Mouse (Mus musculus) cortical plate, adult 2 months (tissue): ENCODE results near the gene Sfta2. TPM values are rescaled to one million over a fixed set of nuclear protein-coding genes. Genes with fewer than 3 reads are reported as not detected.

Experiments used
- H3K27ac ChIP-seq: fragments of 200-500 bp; 2 replicates; pipeline ENCODE4 v1.5.1; 2012; ENCODE audit warnings: low read length, control low read depth, inconsistent platforms; ENCODE audit not compliant: insufficient read depth
- H3K4me1 ChIP-seq: fragments of 200-500 bp; 2 replicates; pipeline ENCODE4 v1.6.1; 2011; ENCODE audit warnings: low read length; ENCODE audit not compliant: control insufficient read depth, insufficient read depth
- H3K4me3 ChIP-seq: fragments of 200-500 bp; 2 replicates; pipeline ENCODE4 v1.5.1; 2011; ENCODE audit warnings: mild to moderate bottlenecking, low read length, control low read depth; ENCODE audit not compliant: insufficient read depth
- CTCF ChIP-seq: fragments of 200-500 bp; IDR thresholded peaks from 2 replicates; pipeline ENCODE4 v1.5.1; 2011; ENCODE audit warnings: mild to moderate bottlenecking, control low read depth, low read length; ENCODE audit not compliant: insufficient read depth; ENCODE audit errors: extremely low read depth
- POLR2A ChIP-seq: fragments of 200-500 bp; IDR thresholded peaks from 2 replicates; pipeline ENCODE4 v1.6.1; 2011; ENCODE audit warnings: mild to moderate bottlenecking, low read length, control low read depth; ENCODE audit not compliant: insufficient read depth; ENCODE audit errors: extremely low read depth
- polyA plus RNA-seq: library from polyadenylated mRNA; depleted of rRNA; stranded (reverse); fragments of >200 nt; gene quantifications from 2 replicates; pipeline ENCODE4 v1.2.3, GENCODE M21; 2012

Gene Sfta2
- polyA plus RNA-seq, 1 experiment: not detected

DNA sequence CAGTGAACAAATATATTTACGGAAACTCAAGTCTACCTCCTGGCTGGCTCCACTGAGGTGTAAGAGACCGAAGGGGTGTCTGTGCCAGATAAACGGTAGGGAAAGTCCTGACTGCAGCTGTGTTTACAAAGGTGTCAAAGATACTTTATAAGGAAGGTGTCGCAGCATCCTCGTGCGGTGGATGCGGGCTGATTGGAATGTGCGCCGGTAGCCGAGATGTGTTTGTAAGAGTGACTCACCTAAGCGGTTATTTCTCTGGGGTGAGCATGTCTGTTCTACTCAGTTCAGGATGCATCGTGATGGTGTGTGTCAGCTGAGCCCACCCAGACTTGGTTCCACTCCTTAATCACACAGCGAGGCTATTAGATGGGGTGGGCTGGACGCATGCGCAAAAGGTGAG lies 9.6 kb upstream of the Sfta2 start:
- H3K27ac ChIP-seq: no peak overlapping the region
- H3K4me3 ChIP-seq: no peak overlapping the region
- TF ChIP-seq CTCF (no peak), POLR2A (no peak)
- no peaks in the 10 kb centered on the region for H3K4me1 ChIP-seq

GRCm38 (mm10) chr17:35592131-35592530 lies 9.2 kb upstream of the Sfta2 start:
- TF ChIP-seq CTCF: no peak
- TF ChIP-seq POLR2A: no peak
- no peak overlapping the region for H3K27ac ChIP-seq
- no peaks in the 10 kb centered on the region for H3K4me1 ChIP-seq

DNA sequence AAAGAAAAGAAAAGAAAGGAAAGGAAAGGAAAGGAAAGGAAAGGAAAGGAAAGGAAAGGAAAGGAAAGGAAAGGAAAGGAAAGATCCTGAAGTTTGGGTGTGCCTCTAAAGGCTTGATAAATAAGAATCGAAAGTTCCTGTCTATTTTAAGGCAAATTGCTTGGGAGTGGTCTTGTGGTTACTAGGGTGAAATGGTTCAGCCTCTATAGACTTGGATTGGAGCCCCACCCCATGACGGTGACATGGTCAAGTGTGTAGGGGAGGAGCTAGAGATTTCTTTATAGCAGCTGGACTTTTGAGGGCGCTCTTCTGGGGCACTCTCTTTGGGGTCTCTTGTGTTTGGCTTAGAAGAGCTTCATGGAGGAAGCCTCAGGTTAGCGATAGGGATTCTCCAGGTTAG lies 7.6 kb upstream of the Sfta2 start:
- TF ChIP-seq CTCF: no peak
- no peak overlapping the region for H3K4me3 ChIP-seq
- no peak overlapping the region for H3K27ac ChIP-seq
- H3K4me1 ChIP-seq: no peaks in the 10 kb centered on the region

More at GRCm38 (mm10) chr17:35592131-35592530, 9.2 kb upstream of the Sfta2 start:
- no peak overlapping the region for H3K4me3 ChIP-seq

- H3K4me1 ChIP-seq: no peaks in the 10 kb centered on the region
- TF ChIP-seq POLR2A (no peak), CTCF (no peak)
- no peak overlapping the region for H3K4me3 ChIP-seq
- H3K27ac ChIP-seq: no peak overlapping the region
Measured at GRCm38 (mm10) chr17:35594456-35594855, 6.9 kb upstream of the Sfta2 start.

GRCm38 (mm10) chr17:35597399-35597798 lies 4.0 kb upstream of the Sfta2 start:
- TF ChIP-seq CTCF (no peak), POLR2A (no peak)
- H3K27ac ChIP-seq: no peak overlapping the region

GRCm38 (mm10) chr17:35601736-35602354 lies 496 bp downstream of the Sfta2 start:
- no peaks in the 10 kb centered on the region for H3K4me1 ChIP-seq
- no peak overlapping the region for H3K4me3 ChIP-seq
- no peak for TF ChIP-seq CTCF
- no peak for TF ChIP-seq POLR2A
- H3K27ac ChIP-seq: no peak overlapping the region

More at GRCm38 (mm10) chr17:35597399-35597798, 4.0 kb upstream of the Sfta2 start:
- no peak overlapping the region for H3K4me3 ChIP-seq
- H3K4me1 ChIP-seq: no peaks in the 10 kb centered on the region

DNA sequence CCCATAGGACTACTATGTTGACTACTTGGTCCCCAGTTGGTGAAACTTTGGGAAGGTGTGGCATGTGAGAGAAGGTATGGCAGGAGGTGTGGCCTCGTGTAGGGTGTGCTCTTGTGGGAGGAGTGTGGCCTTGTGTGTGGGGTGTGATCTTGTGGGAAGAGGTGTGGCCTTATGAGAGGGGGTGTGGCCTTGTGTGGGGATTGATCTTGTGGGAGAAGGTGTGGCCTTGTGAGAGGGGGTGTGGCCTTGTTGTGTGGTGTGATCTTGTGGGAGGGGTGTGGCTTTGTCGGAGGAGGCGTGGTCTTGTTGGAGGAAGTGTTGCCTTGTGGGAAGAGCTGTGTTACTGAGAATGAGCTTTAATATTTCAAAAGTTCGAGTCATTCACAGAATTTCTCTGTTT lies 15.8 kb downstream of the Sfta2 start:
- Histone ChIP-seq H3K4me1 (no peaks in the 10 kb centered on the region), H3K4me3 (no peak overlapping the region), H3K27ac (no peak overlapping the region)
- TF ChIP-seq POLR2A (no peak), CTCF (no peak)

GRCm38 (mm10) chr17:35626537-35626936 lies 25.2 kb downstream of the Sfta2 start, which contains the start of gene Gm9573:
Gm9573 (minus strand) TSS chr17:35626637.
- H3K4me3 ChIP-seq: no peak within 1 kb of the TSS
- no peak within 1 kb of the TSS for H3K27ac ChIP-seq
- H3K4me1 ChIP-seq: no peaks in the 10 kb centered on the region
- TF ChIP-seq CTCF (no peak), POLR2A (no peak)

- Histone ChIP-seq H3K4me1 (peaks cover 2% of the 10 kb centered on the region; the same call in 1 of the 2 replicates), H3K4me3 (no peak overlapping the region), H3K27ac (peak overlapping the region; percentile 62)
- TF ChIP-seq CTCF (no peak), POLR2A (no peak)
Measured at GRCm38 (mm10) chr17:35633992-35634391, 32.6 kb downstream of the Sfta2 start.

GRCm38 (mm10) chr17:35635202-35635601 lies 33.9 kb downstream of the Sfta2 start:
- peaks cover 2% of the 10 kb centered on the region; the same call in 1 of the 2 replicates for H3K4me1 ChIP-seq
- H3K4me3 ChIP-seq: no peak overlapping the region; the same call in 1 of the 2 replicates
- TF ChIP-seq POLR2A: no peak
- TF ChIP-seq CTCF: peak; percentile 28
- H3K27ac ChIP-seq: no peak overlapping the region

- TF ChIP-seq CTCF (peak; percentile 69), POLR2A (peak; percentile 64; the same call in 1 of the 2 replicates)
- Histone ChIP-seq H3K4me1 (peaks cover 2% of the 10 kb centered on the region; the same call in 1 of the 2 replicates), H3K27ac (0 out of 2 replicates have a peak overlapping the region, but pooled peaks have one; percentile 20), H3K4me3 (peak overlapping the region; percentile 36)
Measured at GRCm38 (mm10) chr17:35635699-35636111, 34.4 kb downstream of the Sfta2 start.
